Mouse (Mus musculus) heart, adult 18-20 months (tissue): ENCODE data around the gene Cd55. TPM values are rescaled to one million over a fixed set of nuclear protein-coding genes. Genes with fewer than 3 reads are reported as not detected.
"Not testable (repeated sequence)": the region's sequence is repeated elsewhere in the genome, so short reads cannot be mapped to it uniquely, and the experiment has no call there.

Experiments
- DNase-seq, 2 experiments: peaks; one replicate each; pipeline ENCODE4 v3.0.0; 2021 to 2022; ENCODE audit warnings: mixed read lengths in 1 of 2
- long read RNA-seq, 2 experiments: library from polyadenylated mRNA; stranded (forward); transcript quantifications; one replicate each; pipeline ENCODE4 v2.0.0; 2021
- total RNA-seq, 2 experiments: library from RNA; stranded (reverse); gene quantifications; 2 replicates each; pipeline ENCODE4 v1.2.3; 2021

The Cd55 gene
- total RNA-seq, result 10 to 100 TPM in 1 of 2 experiments, 1 to 10 TPM in 1; 6.6 to 11.2 TPM
- long read RNA-seq, experiment 1, partial matches to known transcripts, result 1 of 5 reads
- long read RNA-seq, experiment 1, other reads (novel, unspliced or antisense), result 3 of 5 reads
- long read RNA-seq, experiment 2, partial matches to known transcripts, result 0 of 1 reads
- long read RNA-seq, experiment 2, other reads (novel, unspliced or antisense), result 1 of 1 reads

- DNase-seq, result peak; percentile 89 to 90
Observed at GRCm38 (mm10) chr1:130462084-130462861, at the start of gene Cd55. Gene Cd55 (minus strand): TSS chr1:130462744.

DNA sequence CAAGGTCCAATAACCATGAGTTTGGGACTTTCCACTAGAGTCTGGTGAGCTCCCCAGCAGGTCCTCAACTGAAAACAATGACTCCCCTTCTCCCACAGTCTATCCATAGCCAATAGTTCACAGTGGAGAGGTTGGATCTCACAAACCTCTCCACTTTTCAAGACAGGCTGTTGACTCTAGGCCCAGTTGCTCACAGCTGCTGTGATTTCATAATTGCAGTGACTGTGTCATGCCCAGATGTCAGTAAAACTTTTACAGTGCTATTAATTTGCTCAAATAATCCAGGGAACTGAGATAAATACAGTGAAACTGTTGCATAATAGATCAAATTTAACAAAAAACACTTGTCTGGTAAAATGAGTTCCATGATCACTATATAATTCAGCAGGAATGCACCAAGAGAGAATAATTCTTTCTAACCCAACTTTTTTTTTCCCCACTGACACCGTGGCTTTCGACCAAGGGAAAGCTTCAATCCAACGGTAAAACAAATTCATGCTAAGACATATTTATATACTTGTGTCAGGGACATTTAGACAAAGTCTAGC, 49.4 kb upstream of the Cd55 start:
- peak; percentile 73 to 79 for DNase-seq

GRCm38 (mm10) chr1:130508957-130509350, 46.4 kb upstream of the Cd55 start:
- no peak for DNase-seq

GRCm38 (mm10) chr1:130508030-130508956, 45.7 kb upstream of the Cd55 start:
- peak; percentile 15 to 32 for DNase-seq

DNA sequence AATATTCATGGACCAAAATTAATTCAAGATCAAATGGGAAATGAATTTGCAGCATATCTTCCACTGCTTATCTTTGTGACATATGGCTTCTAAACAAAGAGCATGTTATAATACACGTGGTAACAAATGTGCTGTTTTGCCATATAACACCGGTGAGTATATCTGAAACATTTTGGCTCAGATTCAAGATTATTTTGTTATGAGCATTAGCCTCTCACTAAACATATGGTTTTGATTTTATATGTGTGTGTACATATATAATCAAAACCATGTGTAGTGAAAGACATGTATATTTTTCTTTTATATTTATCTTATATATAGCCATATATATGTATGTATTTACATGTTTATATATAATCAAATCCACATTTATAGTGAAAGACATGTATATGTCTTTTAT, 44.9 kb upstream of the Cd55 start:
- no peak for DNase-seq

GRCm38 (mm10) chr1:130499962-130500361, 37.4 kb upstream of the Cd55 start:
- DNase-seq, result no peak

GRCm38 (mm10) chr1:130498331-130498730, 35.8 kb upstream of the Cd55 start:
- DNase-seq, result no peak

- DNase-seq, result no peak
Observed at GRCm38 (mm10) chr1:130486816-130487545, 24.4 kb upstream of the Cd55 start.

- no peak for DNase-seq
Observed at GRCm38 (mm10) chr1:130485828-130486620, 23.5 kb upstream of the Cd55 start.

GRCm38 (mm10) chr1:130485376-130485775, 22.8 kb upstream of the Cd55 start:
- no peak for DNase-seq

- DNase-seq, result peak in 1 of 2 experiments; percentile 23
Observed at GRCm38 (mm10) chr1:130474936-130475335, 12.4 kb upstream of the Cd55 start.

DNA sequence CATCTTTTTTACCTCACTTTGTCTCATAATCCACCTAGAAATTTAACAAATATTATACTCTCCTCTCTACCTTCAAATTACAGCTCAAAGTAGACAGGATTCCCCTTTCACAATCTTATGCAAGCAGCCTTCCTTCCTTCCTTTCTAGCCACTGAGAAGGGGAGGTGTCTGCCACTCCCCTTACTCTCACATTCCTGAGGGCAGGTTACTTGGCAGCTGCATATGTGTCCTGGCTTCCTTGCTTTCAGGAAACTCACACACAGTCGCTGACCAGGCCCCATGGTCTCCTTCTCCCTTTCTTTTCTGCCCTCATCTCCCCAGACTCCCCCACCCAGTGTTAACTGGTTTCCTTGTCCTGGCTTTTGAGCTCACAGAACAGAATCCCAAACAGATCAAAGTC, 11.7 kb upstream of the Cd55 start:
- peak in 1 of 2 experiments; percentile 17 for DNase-seq

- DNase-seq, result no peak
Observed at GRCm38 (mm10) chr1:130470074-130470473, 7.5 kb upstream of the Cd55 start.

DNA sequence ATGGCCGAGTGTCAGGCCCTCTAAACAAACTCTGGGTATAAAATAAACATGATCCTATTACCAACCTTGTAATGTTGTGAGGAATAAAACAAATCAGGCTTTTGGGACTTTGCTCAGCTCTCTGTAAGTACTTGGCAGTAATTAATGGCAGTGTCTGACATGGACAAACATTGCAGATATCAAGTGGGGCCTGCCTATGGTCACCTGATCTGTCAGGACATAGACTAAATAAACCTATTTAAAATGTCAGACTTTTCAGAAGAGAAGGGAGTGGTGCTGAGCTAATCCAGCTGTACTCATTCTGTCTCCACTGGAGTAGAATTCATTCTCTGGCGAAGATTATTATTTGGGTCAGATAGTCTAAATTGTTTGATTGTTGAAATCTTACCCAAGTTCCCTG, 4.9 kb upstream of the Cd55 start:
- no peak for DNase-seq

- DNase-seq, result no peak
Observed at GRCm38 (mm10) chr1:130464173-130464572, 1.6 kb upstream of the Cd55 start.

- no peak for DNase-seq
Observed at GRCm38 (mm10) chr1:130462867-130463266, 323 bp upstream of the Cd55 start.

DNA sequence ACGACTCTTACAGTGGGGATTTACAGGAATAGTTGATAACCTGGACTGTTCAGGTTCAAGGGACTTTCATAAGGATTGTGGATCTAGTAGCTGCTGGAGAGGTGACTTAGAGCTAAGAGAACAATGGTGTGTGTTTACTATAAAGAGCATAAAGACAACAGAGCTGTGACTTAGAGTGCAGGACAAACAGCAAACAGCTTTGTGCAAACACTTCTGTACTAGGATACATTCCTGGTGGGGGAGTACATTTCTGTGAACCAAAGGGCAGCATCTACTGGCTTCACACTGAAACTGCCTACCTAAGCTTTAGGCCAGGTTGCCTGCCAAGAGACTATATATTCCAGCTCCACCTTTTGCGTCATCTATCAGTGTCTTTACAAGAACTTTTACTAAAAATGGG, 7.4 kb downstream of the Cd55 start:
- DNase-seq, result no peak

DNA sequence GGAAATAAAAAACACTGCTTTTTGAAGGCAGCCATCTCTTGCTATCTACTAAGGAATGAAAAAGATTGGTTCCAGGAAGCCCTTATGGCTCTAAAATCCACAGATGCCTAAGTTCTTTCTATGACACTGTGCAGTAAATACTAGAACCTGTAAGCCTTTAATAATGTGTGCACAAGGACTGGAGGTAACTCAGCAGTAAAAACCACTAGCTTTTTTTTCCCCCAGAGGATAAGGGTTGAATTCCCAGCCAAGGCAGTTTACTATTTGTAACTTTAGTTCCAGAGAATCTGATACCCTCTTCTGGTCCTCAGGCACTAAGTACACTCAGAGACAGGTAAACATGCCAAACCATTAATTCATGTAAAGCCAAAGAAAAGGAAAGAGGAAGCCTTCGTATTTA, 19.6 kb downstream of the Cd55 start:
- not testable (repeated sequence) for DNase-seq

DNA sequence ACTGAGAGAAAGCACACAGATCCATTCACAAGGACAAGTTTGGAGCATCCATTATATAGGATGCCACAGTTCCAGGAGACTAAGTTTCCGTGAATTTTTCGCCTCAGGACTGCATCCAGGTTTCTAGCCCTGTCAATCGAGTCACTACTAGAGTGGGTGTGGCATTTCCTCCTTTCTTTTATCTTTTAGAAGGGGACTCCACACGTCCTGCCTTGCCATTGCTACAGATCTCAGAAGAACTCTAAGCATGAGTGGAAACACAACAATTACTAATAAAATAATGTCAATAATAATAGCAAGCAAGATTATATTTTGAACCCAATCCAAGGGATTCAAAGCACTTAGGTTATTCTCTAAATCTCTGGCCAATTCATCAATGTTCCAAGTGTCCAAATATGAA, 31.6 kb downstream of the Cd55 start:
- no peak for DNase-seq

- peak in 1 of 2 experiments; percentile 4 for DNase-seq
Observed at GRCm38 (mm10) chr1:130428667-130429066, 33.9 kb downstream of the Cd55 start.
